Mouse (Mus musculus): ENCODE measurements around the gene Gli3. TPM values are rescaled to one million over a fixed set of nuclear protein-coding genes. Genes with fewer than 3 reads are reported as not detected.

Gli3 gene
- total RNA-seq, 2 experiments from 2014 or later = 8.3 to 8.6 TPM

- DNase-seq = no peak
These were observed 259.8 kb downstream of the Gli3 start for GRCm38 (mm10) chr13:15722766-15723379.

DNA sequence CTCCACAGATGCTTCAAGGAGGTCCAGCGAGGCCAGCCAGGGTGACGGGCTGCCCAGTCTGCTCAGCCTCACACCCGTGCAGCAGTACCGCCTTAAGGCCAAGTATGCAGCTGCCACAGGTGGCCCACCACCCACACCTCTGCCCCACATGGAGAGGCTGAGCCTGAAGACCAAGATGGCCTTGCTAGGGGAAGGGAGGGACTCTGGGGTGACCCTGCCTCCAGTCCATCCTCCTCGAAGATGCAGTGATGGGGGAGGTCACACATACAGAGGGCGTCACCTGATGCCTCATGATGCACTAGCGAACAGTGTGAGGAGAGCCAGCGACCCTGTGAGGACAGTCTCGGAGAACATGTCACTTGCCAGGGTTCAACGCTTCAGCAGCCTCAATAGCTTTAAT lies 261.7 kb downstream of the Gli3 start:
- no peak for DNase-seq

DNA sequence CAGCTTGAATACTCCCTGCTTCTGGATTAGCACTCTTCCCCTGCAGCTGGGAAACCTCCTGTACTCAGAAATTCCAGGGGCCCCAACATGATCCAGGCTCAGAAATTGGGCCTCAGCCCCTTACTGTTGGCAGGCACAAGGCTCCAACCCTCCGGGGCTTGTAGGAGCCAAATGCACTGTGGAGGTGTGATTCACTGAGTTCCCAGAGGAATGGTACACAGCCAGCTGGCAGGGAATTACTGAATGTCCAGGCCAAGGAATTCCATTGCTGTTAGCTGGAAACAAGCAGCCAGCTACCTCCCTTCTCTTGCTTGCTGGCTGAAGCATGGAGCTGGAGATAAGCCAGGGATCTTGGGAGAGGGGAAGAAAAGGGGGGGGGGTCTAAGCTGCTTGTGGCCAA lies 278.7 kb downstream of the Gli3 start:
- peak; percentile 67 to 76 for DNase-seq

- no peak for DNase-seq
These were observed 279.3 kb downstream of the Gli3 start for GRCm38 (mm10) chr13:15742308-15742707.

- DNase-seq = no peak
These were observed 279.7 kb downstream of the Gli3 start for GRCm38 (mm10) chr13:15742777-15743176.

DNA sequence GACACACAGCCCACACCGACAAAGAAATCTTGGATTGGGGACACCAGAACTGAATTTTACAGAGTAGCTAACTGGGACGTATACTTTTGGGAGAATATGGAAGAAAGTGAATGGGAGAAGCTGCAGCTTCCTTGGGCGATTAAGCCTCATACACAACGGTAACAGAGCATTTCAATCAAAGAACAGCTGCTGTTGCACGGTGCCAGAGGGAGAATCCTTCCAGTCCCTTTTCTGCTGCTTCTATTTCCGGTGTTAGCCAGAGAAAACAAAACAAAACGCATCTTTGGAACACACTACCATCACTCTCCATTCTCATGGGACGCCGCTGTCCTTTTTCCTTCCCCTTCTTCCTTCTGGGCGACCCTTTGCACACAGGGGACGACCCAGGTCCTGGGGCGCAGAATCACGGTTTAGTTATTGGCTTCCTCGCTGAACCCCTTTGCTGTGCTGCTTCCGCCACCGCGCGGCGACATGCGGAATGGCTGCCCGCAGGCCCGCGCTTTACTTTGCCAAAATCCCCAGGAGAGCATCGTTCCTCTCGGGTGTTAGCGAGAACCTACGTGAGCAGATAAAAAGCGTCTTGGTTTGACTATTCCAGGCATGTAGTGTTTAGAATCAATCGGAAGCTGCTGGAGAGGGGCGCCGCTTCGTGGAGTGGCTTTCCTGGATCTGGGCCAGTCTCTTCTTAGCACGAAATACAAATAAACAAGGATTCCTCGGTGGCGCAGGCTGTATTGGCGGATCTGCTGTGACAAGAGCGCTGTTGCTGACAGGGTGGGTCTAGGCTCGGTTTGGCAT lies 296.0 kb downstream of the Gli3 start:
- peak; percentile 71 to 84 for DNase-seq

GRCm38 (mm10) chr13:15759633-15760441 lies 296.8 kb downstream of the Gli3 start:
- DNase-seq = no peak

DNA sequence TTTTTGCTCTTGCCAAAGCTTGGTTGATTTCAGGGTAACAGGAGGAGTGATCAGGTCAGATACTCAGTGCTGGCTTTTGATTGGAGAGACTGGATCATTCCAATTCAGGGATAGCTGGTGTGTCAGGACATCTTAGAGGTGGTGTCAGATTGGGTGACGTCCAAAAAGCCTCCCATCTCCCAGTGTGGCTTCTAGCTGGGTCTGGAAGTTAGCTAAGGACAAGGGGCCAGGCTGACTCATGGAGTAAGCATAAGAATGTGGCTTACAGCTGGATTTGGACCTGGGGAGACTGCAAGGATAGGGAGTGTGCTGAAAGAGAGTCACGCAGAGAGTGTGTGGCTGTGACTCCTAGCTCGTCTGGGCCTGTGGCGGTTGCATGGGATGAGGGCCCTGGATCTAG lies 299.3 kb downstream of the Gli3 start:
- DNase-seq = no peak

GRCm38 (mm10) chr13:15762901-15763417 lies 299.9 kb downstream of the Gli3 start:
- peak; percentile 15 to 28 for DNase-seq

DNA sequence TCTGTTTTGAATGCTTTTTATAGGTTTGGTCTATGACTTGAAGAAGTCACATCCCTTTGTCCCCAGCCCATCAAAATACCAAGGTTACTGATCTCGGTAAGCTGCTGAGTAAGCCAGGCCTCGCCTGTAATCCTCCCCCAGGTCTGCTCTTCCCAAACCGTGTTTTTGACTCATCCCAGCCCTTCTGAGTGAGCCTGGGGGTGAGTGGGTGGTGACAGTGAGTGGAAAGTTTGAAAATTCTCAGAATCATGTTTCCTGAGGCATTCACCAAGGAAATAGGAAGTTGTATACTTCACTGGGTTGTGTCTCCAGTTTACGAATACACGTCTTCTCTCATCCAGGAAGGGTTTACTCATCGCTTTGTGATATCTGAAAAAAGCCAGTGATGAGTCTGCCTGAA lies 314.6 kb downstream of the Gli3 start:
- no peak for DNase-seq

All from adrenal gland, postnatal 36 days (tissue).